Mouse (Mus musculus) CD8-positive naive resting alpha-beta T cell, adult 57 days (primary cell): ENCODE data around the gene 1500011B03Rik. TPM values are rescaled to one million over a fixed set of nuclear protein-coding genes. Genes with fewer than 3 reads are reported as not detected.

ENCODE experiments used
- total RNA-seq: library from RNA; stranded (reverse); gene quantifications from one replicate; pipeline ENCODE4 v1.2.4, GENCODE M21; 2023

1500011B03Rik gene
- 51.1 TPM for total RNA-seq

GRCm38 (mm10) chr5:114822796-114823688 is at the start of gene 1500011B03Rik:
Gene 1500011B03Rik, minus strand, starts transcription at chr5:114823468.

GRCm38 (mm10) chr5:114858582-114858981 is 35.3 kb upstream of the 1500011B03Rik start, which contains the start of gene Gm9936:
Gene Gm9936, minus strand, starts transcription at chr5:114858682.

GRCm38 (mm10) chr5:114853364-114853763 is 30.1 kb upstream of the 1500011B03Rik start, which contains the start of gene 4930519G04Rik:
Gene 4930519G04Rik, plus strand, starts transcription at chr5:114853664.

GRCm38 (mm10) chr5:114775056-114775979 is 48.0 kb downstream of the 1500011B03Rik start, which contains the start of gene Git2:
Gene Git2, minus strand, starts transcription at chr5:114775517.

GRCm38 (mm10) chr5:114774403-114775051 is 48.7 kb downstream of the 1500011B03Rik start, which contains the start of gene Ankrd13a:
Gene Ankrd13a, plus strand, starts transcription at chr5:114774677.

Other genes starting within 250 kb of the 1500011B03Rik start
- gene Trpv4, start 165.0 kb downstream of the 1500011B03Rik start, total RNA-seq, result 0.34 TPM
- gene Gltp, start 132.5 kb downstream of the 1500011B03Rik start, total RNA-seq, result 116 TPM
- gene Tchp, start 115.7 kb downstream of the 1500011B03Rik start, total RNA-seq, result 22.7 TPM
- gene Ankrd13a, start 48.8 kb downstream of the 1500011B03Rik start, total RNA-seq, result 149 TPM
- 162 TPM for gene Git2, start 48.0 kb downstream of the 1500011B03Rik start, total RNA-seq
- not detected for gene 4930519G04Rik, start 30.2 kb upstream of the 1500011B03Rik start, total RNA-seq
- gene Gm9936, start 35.2 kb upstream of the 1500011B03Rik start, total RNA-seq, result not detected
- gene Oasl2, start 73.5 kb upstream of the 1500011B03Rik start, total RNA-seq, result 7.9 TPM
- 6.7 TPM for gene Oasl1, start 99.8 kb upstream of the 1500011B03Rik start, total RNA-seq
- gene 2210016L21Rik, start 118.7 kb upstream of the 1500011B03Rik start, total RNA-seq, result 43.7 TPM
- not detected for gene Hnf1a, start 147.6 kb upstream of the 1500011B03Rik start, total RNA-seq
- gene Sppl3, start 187.7 kb upstream of the 1500011B03Rik start, total RNA-seq, result 63.1 TPM